In the genomic region with DNA sequence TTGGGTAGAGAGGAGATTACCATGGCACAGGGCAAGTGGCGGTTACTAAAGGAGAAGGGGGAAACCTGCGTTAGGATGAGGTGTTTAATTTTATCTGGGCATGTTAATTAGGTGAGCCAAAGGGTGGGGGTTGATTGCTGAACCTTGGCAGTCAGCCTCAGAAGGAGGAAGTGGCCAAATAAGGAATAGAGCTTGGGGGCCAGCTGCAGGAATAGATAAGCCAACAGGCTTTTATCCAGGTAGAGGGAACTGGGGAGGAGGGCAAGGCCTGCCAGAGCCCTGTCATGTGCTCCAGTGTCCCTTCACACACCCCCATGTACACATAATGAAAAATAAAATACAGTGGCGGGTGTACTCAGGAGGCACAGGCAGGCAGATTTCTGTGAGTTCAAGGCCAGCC, we compare ENCODE assay signal across 11 mouse cellular contexts. TPM values are rescaled to one million over a fixed set of nuclear protein-coding genes. Genes with fewer than 3 reads are reported as not detected.
A peak's percentile ranks its signal among the peaks of the same experiment; 100 is the strongest.
DNase-seq lines count a peak whose midpoint lies in the region; ATAC-seq lines count a peak whose summit lies in the region.
"Had no signal": no experiment of that assay in that cellular context is flagged by ENCODE, and none has a peak within 500 bp of the region (broad histone marks: within the 10 kb centered on the region; RNA-seq: fewer than 3 reads in every experiment).

No protein-coding gene starts in this region.

- no peaks in the 10 kb centered on the region for H3K9me3 ChIP-seq in embryonic facial prominence, embryonic 15.5 days (replicated peaks)
- H3K9me3 ChIP-seq in embryonic facial prominence, embryonic 10.5 days, result peaks cover 5% of the 10 kb centered on the region; the same call in 1 of the 2 replicates
- no peaks in the 10 kb centered on the region for H3K9me3 ChIP-seq in liver, embryonic 12.5 days (replicated peaks)

- no peak for DNase-seq in embryonic facial prominence, embryonic 10.5 days (ENCODE audit: low spot score)
- peak; percentile 12 for DNase-seq in spleen, adult 12 weeks (ENCODE audit: low spot score)
- DNase-seq in spleen, postnatal 14 days (ENCODE audit: low spot score in 2 of 2), result no peak
- no peak for DNase-seq in urinary bladder, adult 2 months (ENCODE audit: low spot score)
- DNase-seq in adrenal gland, postnatal 4 days (ENCODE audit: low spot score in 2 of 2), result no peak
- no peak for DNase-seq in frontal cortex, postnatal 36 days (ENCODE audit: low spot score in 2 of 2)
- DNase-seq: embryo, embryonic 11 days; gastrocnemius, postnatal 36 days; thymus, postnatal 14 days had no signal

- ATAC-seq in embryonic facial prominence, embryonic 15.5 days (ENCODE audit: insufficient number of reproducible peaks, low FRiP score, low TSS enrichment, low read depth), result no peak
- ATAC-seq in liver, embryonic 12.5 days, result peak; percentile 83

- peak overlapping the region; percentile 34; the same call in 1 of the 2 replicates for H3K27ac ChIP-seq in embryonic facial prominence, embryonic 15.5 days (replicated peaks)
- no peak overlapping the region for H3K27ac ChIP-seq in embryonic facial prominence, embryonic 10.5 days (replicated peaks)
- H3K27ac ChIP-seq in liver, embryonic 12.5 days, result peak overlapping the region; percentile 69

- peaks cover 24% of the 10 kb centered on the region for H3K4me1 ChIP-seq in embryonic facial prominence, embryonic 15.5 days
- H3K4me1 ChIP-seq in embryonic facial prominence, embryonic 10.5 days, result peaks cover 5% of the 10 kb centered on the region; the same call in 1 of the 2 replicates
- peaks cover 56% of the 10 kb centered on the region for H3K4me1 ChIP-seq in liver, embryonic 12.5 days

- H3K4me2 ChIP-seq in embryonic facial prominence, embryonic 15.5 days (replicated peaks), result no peak overlapping the region
- H3K4me2 ChIP-seq in liver, embryonic 12.5 days, result peak overlapping the region; percentile 35

- peaks cover 26% of the 10 kb centered on the region for H3K36me3 ChIP-seq in embryonic facial prominence, embryonic 15.5 days
- peaks cover 31% of the 10 kb centered on the region for H3K36me3 ChIP-seq in embryonic facial prominence, embryonic 10.5 days (replicated peaks)
- peaks cover 27% of the 10 kb centered on the region for H3K36me3 ChIP-seq in liver, embryonic 12.5 days

- H3K27me3 ChIP-seq in embryonic facial prominence, embryonic 15.5 days, result no peaks in the 10 kb centered on the region
- H3K27me3 ChIP-seq in embryonic facial prominence, embryonic 10.5 days (replicated peaks; ENCODE audit: low read depth, poor library complexity, severe bottlenecking), result no peaks in the 10 kb centered on the region
- no peaks in the 10 kb centered on the region for H3K27me3 ChIP-seq in liver, embryonic 12.5 days (replicated peaks)

- WGBS in embryonic facial prominence, embryonic 15.5 days, result 54% methylated on average over 3 of the region's 3 CpGs
- WGBS in embryonic facial prominence, embryonic 10.5 days, result 46% methylated on average over 3 of the region's 3 CpGs
- WGBS in liver, embryonic 12.5 days (ENCODE audit: insufficient replicate concordance), result 17% methylated on average over 3 of the region's 3 CpGs

- no peak overlapping the region for H3K9ac ChIP-seq in embryonic facial prominence, embryonic 15.5 days
- peak overlapping the region; percentile 9; the same call in 1 of the 2 replicates for H3K9ac ChIP-seq in liver, embryonic 12.5 days

- H3K4me3 ChIP-seq in embryonic facial prominence, embryonic 15.5 days (replicated peaks), result no peak overlapping the region
- no peak overlapping the region for H3K4me3 ChIP-seq in embryonic facial prominence, embryonic 10.5 days
- no peak overlapping the region for H3K4me3 ChIP-seq in liver, embryonic 12.5 days

RNA-seq across cellular contexts. Expression of gene Calm1, which starts 13.2 kb away (rescaled TPM):
- 1,372 and 1,471 TPM in 2 replicates for polyA plus RNA-seq in embryonic facial prominence, embryonic 15.5 days (2015; fragmentation: Nextera tagmentation; extraction: Ambion mirVana)
- polyA plus RNA-seq in embryonic facial prominence, embryonic 10.5 days (2016; fragmentation: Nextera tagmentation; extraction: Ambion mirVana), result 1,151 and 1,166 TPM in 2 replicates
- polyA plus RNA-seq in liver, embryonic 12.5 days (2016; fragmentation: Nextera tagmentation; extraction: Ambion mirVana), result 739 and 779 TPM in 2 replicates
- polyA plus RNA-seq in urinary bladder, adult 2 months (2012; rRNA removed), result 289 and 307 TPM in 2 replicates
- 100 to 1,000 TPM; 373 to 429 TPM for total RNA-seq in adrenal gland, postnatal 4 days (2021)

RNA-seq across cellular contexts. Expression of gene Nrde2, which starts 52.9 kb away (rescaled TPM):
- polyA plus RNA-seq in embryonic facial prominence, embryonic 15.5 days (2015; fragmentation: Nextera tagmentation; extraction: Ambion mirVana), result 14.1 TPM in 2 replicates
- polyA plus RNA-seq in embryonic facial prominence, embryonic 10.5 days (2016; fragmentation: Nextera tagmentation; extraction: Ambion mirVana), result 16.0 and 16.2 TPM in 2 replicates
- 6.9 and 8.6 TPM in 2 replicates for polyA plus RNA-seq in liver, embryonic 12.5 days (2016; fragmentation: Nextera tagmentation; extraction: Ambion mirVana)
- 10.0 and 12.9 TPM in 2 replicates for polyA plus RNA-seq in urinary bladder, adult 2 months (2012; rRNA removed)
- 10 to 100 TPM; 30.7 to 32.5 TPM for total RNA-seq in adrenal gland, postnatal 4 days (2021)
